Mouse (Mus musculus) heart, adult 2 months (tissue): ENCODE measurements around the gene Uox. TPM values are rescaled to one million over a fixed set of nuclear protein-coding genes. Genes with fewer than 3 reads are reported as not detected.

ENCODE experiments used
- DNase-seq, 2 experiments: peaks; one replicate each; pipeline ENCODE4 v3.0.0; 2021
- H3K27ac ChIP-seq: fragments of 200-600 bp; 2 replicates; pipeline ENCODE4 v1.8.1; 2022
- H3K27me3 ChIP-seq: fragments of 200-500 bp; 2 replicates; pipeline ENCODE4 v1.6.1; 2012; ENCODE audit warnings: mild to moderate bottlenecking, low read length, inconsistent platforms, mixed read lengths; ENCODE audit not compliant: control insufficient read depth, insufficient read depth
- H3K36me3 ChIP-seq: fragments of 200-500 bp; 2 replicates; pipeline ENCODE4 v1.6.1; 2012; ENCODE audit warnings: low read length, inconsistent platforms; ENCODE audit not compliant: control insufficient read depth, insufficient read depth
- H3K4me1 ChIP-seq: fragments of 200-500 bp; 2 replicates; pipeline ENCODE4 v1.6.1; 2011; ENCODE audit warnings: low read length; ENCODE audit not compliant: control insufficient read depth, insufficient read depth
- H3K4me3 ChIP-seq: fragments of 200-600 bp; 2 replicates; pipeline ENCODE4 v1.8.1; 2022
- H3K79me2 ChIP-seq: fragments of 200-500 bp; replicated peaks from 2 replicates; pipeline ENCODE4 v1.6.1; 2012; ENCODE audit warnings: mild to moderate bottlenecking, inconsistent platforms, low read length, moderate library complexity, mixed read lengths; ENCODE audit not compliant: control insufficient read depth, insufficient read depth
- H3K9ac ChIP-seq: fragments of 200-500 bp; 2 replicates; pipeline ENCODE4 v1.6.1; 2012; ENCODE audit warnings: low read depth, mild to moderate bottlenecking, control low read depth, inconsistent platforms, low read length, mixed read lengths
- CTCF ChIP-seq: fragments of 200-600 bp; IDR thresholded peaks from 2 replicates; pipeline ENCODE4 v1.8.1; 2022; ENCODE audit warnings: antibody characterized with exemption, mild to moderate bottlenecking, moderate library complexity
- EP300 ChIP-seq: fragments of 200-500 bp; IDR thresholded peaks from 2 replicates; pipeline ENCODE4 v1.6.1; 2011; ENCODE audit warnings: low read depth, low read length, control low read depth; ENCODE audit not compliant: insufficient read depth
- POLR2A ChIP-seq: fragments of 200-500 bp; IDR thresholded peaks from 2 replicates; pipeline ENCODE4 v1.6.1; 2011; ENCODE audit warnings: mild to moderate bottlenecking, low read depth, low read length, control low read depth; ENCODE audit not compliant: insufficient read depth
- WGBS: fragments of 180-500 bp; shearing (Covaris S2); methylation state at CpG from one replicate; pipeline ENCODE4 v1.1.7; 2018; 5-methylcytosine and 5-hydroxymethylcytosine counted together
- intact Hi-C: fragments of 180-260 bp; cut with DNase I; formaldehyde crosslinking; loops from one replicate; pipeline ENCODE4 v1.15.1; 2025
- polyA plus RNA-seq: library from polyadenylated mRNA; depleted of rRNA; stranded (reverse); fragments of >200 nt; gene quantifications from 2 replicates; pipeline ENCODE4 v1.2.3, GENCODE M21; 2012; rRNA removed
- total RNA-seq, 2 experiments: library from RNA; stranded (reverse); gene quantifications; 2 replicates each; pipeline ENCODE4 v1.2.3; 2021

The Uox gene
- total and polyA plus RNA-seq, 3 experiments, result not detected

DNA sequence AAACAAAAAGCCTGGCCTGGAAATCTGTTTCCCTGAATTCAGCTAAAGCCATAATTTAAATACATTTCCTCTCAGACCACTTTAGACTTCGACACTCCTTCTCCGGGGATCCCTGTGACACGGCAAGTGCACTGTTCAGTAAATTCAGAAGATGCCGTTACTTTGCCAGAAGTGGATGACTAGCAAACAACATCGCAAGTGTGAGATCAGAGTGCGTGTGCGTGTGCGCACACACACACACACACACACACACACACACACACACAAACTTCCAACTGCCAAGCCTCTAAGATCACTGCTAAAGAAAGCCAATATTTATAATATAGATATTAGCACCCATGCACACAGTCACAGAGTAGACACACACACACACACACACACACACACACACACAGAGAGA is 111.5 kb downstream of the Uox start:
- Histone ChIP-seq H3K27ac (peak overlapping the region; percentile 31; the same call in 1 of the 2 replicates), H3K4me1 (no peaks in the 10 kb centered on the region; the same call in 1 of the 2 replicates), H3K9ac (no peak overlapping the region; the same call in 1 of the 2 replicates), H3K27me3 (no peaks in the 10 kb centered on the region; the same call in 1 of the 2 replicates), H3K36me3 (no peaks in the 10 kb centered on the region), H3K4me3 (0 out of 2 replicates have a peak overlapping the region, but pooled peaks have one; percentile 9), H3K79me2 (no peaks in the 10 kb centered on the region)
- TF ChIP-seq EP300 (no peak), CTCF (no peak), POLR2A (no peak)
- DNase-seq, result no peak
- intact Hi-C loops, result loop anchor here (5.0 kb wide), 1 partner anchor 86 kb away; no protein-coding TSS in a partner anchor
- 35% methylated on average over 8 of the region's 8 CpGs for WGBS

Other genes with a start within 250 kb of the Uox start
- gene Ssx2ip, start 165.8 kb upstream of the Uox start, total RNA-seq, result 10 to 100 TPM; 12.5 to 14.1 TPM
- gene Ssx2ip, start 165.8 kb upstream of the Uox start, polyA plus RNA-seq, result 3.1 and 4.1 TPM in 2 replicates
- gene Ctbs, start 120.6 kb upstream of the Uox start, total RNA-seq, result 1 to 10 TPM; 3.2 to 3.7 TPM
- 1.7 and 3.6 TPM in 2 replicates for gene Ctbs, start 120.6 kb upstream of the Uox start, polyA plus RNA-seq
- gene Spata1, start 70.7 kb upstream of the Uox start, total RNA-seq, result 1 to 10 TPM; 1.4 to 2.3 TPM
- 1.2 and 1.8 TPM in 2 replicates for gene Spata1, start 70.7 kb upstream of the Uox start, polyA plus RNA-seq
- gene Gng5, start 70.6 kb upstream of the Uox start, total RNA-seq, result 100 to 1,000 TPM; 216 to 264 TPM
- 331 and 445 TPM in 2 replicates for gene Gng5, start 70.6 kb upstream of the Uox start, polyA plus RNA-seq
- gene Rpf1, start 49.0 kb upstream of the Uox start, total RNA-seq, result 10 to 100 TPM; 13.0 to 15.3 TPM
- 5.8 and 12.3 TPM in 2 replicates for gene Rpf1, start 49.0 kb upstream of the Uox start, polyA plus RNA-seq
- not detected for gene Dnase2b, start 45.2 kb downstream of the Uox start, total RNA-seq
- gene Dnase2b, start 45.2 kb downstream of the Uox start, polyA plus RNA-seq, result not detected in 2 replicates
- not detected for gene 4930503B20Rik, start 80.9 kb downstream of the Uox start, total RNA-seq
- gene 4930503B20Rik, start 80.9 kb downstream of the Uox start, polyA plus RNA-seq, result 0.09 and 0.16 TPM in 2 replicates
- gene Samd13, start 115.2 kb downstream of the Uox start, total RNA-seq, result 1 to 10 TPM; 1.9 to 2.1 TPM
- 1.0 and 1.1 TPM in 2 replicates for gene Samd13, start 115.2 kb downstream of the Uox start, polyA plus RNA-seq
- 10 to 100 TPM; 57.4 to 58.9 TPM for gene Prkacb, start 242.6 kb downstream of the Uox start, total RNA-seq
- 19.8 and 30.4 TPM in 2 replicates for gene Prkacb, start 242.6 kb downstream of the Uox start, polyA plus RNA-seq